Mouse (Mus musculus) bone marrow macrophage, adult 2 months (primary cell): ENCODE results near the gene Eml6. TPM values are rescaled to one million over a fixed set of nuclear protein-coding genes. Genes with fewer than 3 reads are reported as not detected.

ENCODE experiments used
- H3K27ac ChIP-seq: 2 replicates; pipeline ENCODE4 v1.5.1; 2012; ENCODE audit warnings: low read depth, low read length; ENCODE audit not compliant: insufficient read depth
- H3K4me1 ChIP-seq: 2 replicates; pipeline ENCODE4 v1.6.1; 2012; ENCODE audit warnings: low read length; ENCODE audit not compliant: control insufficient read depth, insufficient read depth
- H3K4me3 ChIP-seq: 2 replicates; pipeline ENCODE4 v1.5.1; 2012; ENCODE audit warnings: mild to moderate bottlenecking, low read length, moderate library complexity; ENCODE audit not compliant: insufficient read depth
- CTCF ChIP-seq: IDR thresholded peaks from 2 replicates; pipeline ENCODE4 v1.5.1; 2012; ENCODE audit warnings: low read depth, mild to moderate bottlenecking, low read length, moderate library complexity
- POLR2A ChIP-seq: IDR thresholded peaks from 2 replicates; pipeline ENCODE4 v1.6.1; 2012; ENCODE audit warnings: mild to moderate bottlenecking, low read depth, low read length, borderline replicate concordance
- polyA plus RNA-seq: library from polyadenylated mRNA; stranded (reverse); fragments of >200 nt; gene quantifications from 2 replicates; pipeline ENCODE4 v1.2.4, GENCODE M21; 2012; ENCODE audit not compliant: missing spikeins, insufficient read depth, insufficient read length

The Eml6 gene
- polyA plus RNA-seq, 1 experiment, result 2.5 TPM

DNA sequence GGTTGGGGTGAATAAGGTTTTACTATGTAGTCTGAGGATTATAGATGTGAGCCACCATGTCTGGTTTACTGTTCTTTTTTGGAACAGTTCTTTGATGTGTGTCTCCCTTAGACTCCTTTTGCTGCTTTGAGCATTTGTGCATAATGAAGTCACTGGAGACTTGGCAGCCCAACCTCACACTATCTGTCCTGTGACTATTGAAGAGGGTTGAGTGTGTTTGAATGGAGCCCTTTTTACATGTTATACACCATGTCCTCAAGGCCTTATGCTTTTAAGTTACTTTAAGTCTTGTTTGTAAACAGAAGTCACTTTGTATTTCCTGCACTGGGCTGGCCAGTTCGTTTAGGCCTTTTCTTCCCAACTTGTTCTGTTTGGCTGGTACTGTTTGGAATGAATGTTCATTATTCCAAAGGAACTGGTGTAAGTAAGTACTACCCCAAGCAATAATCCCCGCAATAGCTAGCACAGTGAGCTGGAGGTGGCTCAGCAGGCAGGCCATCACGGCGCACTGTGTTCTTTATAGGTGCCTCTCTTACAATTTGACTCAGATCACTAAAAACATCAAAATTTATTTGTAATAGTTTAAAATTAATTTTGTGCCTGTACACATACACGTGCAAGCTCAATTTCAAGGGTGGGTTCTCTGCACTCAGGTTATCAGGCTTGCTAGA is 280.9 kb downstream of the Eml6 start:
- Histone ChIP-seq H3K4me1 (peaks cover 4% of the 10 kb centered on the region; the same call in 1 of the 2 replicates), H3K4me3 (no peak overlapping the region), H3K27ac (no peak overlapping the region)
- TF ChIP-seq CTCF (no peak), POLR2A (no peak)

DNA sequence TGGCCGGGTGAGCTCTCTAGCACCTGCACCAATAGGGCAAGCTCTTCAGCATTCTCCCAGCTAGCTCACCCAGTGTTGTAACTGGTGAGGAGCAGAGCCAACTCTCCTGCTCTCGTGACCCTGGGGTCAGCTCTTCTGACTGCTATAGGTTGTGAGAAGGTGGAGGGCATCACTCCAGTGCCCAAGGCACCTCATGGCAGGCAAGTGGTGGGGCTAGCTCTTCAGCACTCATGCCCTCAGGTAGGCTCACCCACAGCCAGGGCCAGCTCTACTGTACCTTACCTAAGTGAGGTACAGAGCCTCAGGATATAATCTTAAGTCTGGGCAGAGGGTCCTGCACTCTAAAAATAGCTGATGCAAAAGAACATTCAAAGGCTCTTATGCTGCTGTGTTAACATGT is 286.1 kb downstream of the Eml6 start:
- Histone ChIP-seq H3K27ac (no peak overlapping the region), H3K4me3 (no peak overlapping the region), H3K4me1 (peaks cover 12% of the 10 kb centered on the region)
- TF ChIP-seq CTCF (no peak), POLR2A (no peak)

- Histone ChIP-seq H3K4me1 (peaks cover 21% of the 10 kb centered on the region), H3K4me3 (no peak overlapping the region), H3K27ac (peak overlapping the region; percentile 66)
- no peak for TF ChIP-seq POLR2A
- no peak for TF ChIP-seq CTCF
Measured at GRCm38 (mm10) chr11:29727901-29728300, 297.9 kb downstream of the Eml6 start.

DNA sequence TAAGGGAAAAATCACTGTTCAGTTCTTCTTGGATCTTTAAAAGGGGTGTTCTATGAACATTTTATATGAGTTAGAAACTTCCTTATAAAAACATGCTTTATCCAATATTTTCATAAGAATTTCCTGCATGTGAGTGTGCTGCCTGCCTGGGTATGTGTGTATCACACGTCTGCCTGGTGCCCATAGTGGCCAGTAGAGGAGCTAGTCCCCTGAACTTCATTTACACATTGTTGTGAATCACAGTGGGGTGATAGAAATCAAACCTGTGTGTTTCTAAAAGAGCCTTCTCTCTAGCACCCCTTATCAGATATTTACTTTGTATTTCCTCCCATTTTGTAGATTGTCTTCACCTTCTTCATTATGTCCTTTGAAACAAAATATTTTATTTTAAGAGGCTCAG is 300.2 kb downstream of the Eml6 start:
- peak overlapping the region; percentile 65 for H3K27ac ChIP-seq
- peaks cover 22% of the 10 kb centered on the region for H3K4me1 ChIP-seq
- no peak overlapping the region for H3K4me3 ChIP-seq
- TF ChIP-seq CTCF (no peak), POLR2A (no peak)

- no peak for TF ChIP-seq POLR2A
- no peak for TF ChIP-seq CTCF
- H3K4me1 ChIP-seq, result peaks cover 22% of the 10 kb centered on the region
- peak overlapping the region; percentile 78 for H3K27ac ChIP-seq
- H3K4me3 ChIP-seq, result no peak overlapping the region
Measured at GRCm38 (mm10) chr11:29725167-29725566, 300.7 kb downstream of the Eml6 start.

DNA sequence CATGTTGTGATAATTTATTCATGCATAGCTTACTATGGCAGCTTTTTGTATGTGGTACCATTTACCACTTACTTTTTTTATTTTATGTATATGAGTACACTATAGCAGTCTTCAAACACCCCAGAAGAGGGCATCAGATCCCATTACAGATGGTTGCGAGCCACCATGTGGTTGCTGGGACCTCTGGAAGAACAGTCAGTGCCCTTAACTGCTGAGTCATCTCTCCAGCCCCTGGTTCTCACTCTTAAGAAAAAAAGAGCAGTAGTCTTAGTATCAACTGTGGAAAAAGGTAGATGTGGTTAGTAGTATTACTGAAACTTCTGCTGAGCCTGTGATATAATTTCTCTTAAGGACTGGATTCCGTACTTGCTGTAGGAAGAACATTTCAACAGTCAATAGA is 301.6 kb downstream of the Eml6 start:
- Histone ChIP-seq H3K4me1 (peaks cover 22% of the 10 kb centered on the region), H3K4me3 (no peak overlapping the region), H3K27ac (no peak overlapping the region)
- TF ChIP-seq CTCF (no peak), POLR2A (no peak)

DNA sequence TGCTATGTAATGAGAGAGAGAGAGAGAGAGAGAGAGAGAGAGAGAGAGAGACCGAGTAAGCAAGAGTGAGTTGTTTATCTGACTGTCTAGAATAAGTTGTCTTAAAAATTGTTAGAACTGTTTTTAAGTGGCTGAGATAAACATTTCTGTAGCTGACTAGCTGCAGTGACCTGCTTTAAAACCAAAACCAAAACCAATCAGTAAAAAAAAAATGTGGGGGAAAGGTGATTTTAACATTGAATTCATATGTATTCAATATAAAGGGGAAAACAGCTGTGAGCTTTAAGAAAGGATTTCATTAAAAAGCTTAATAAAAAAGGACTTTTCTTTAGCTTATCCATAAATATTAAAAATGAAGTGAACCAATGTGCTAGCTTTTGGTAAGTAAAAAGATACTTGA is 306.2 kb downstream of the Eml6 start:
- no peak overlapping the region for H3K27ac ChIP-seq
- peaks cover 21% of the 10 kb centered on the region for H3K4me1 ChIP-seq
- no peak for TF ChIP-seq POLR2A
- TF ChIP-seq CTCF, result no peak
- H3K4me3 ChIP-seq, result no peak overlapping the region

DNA sequence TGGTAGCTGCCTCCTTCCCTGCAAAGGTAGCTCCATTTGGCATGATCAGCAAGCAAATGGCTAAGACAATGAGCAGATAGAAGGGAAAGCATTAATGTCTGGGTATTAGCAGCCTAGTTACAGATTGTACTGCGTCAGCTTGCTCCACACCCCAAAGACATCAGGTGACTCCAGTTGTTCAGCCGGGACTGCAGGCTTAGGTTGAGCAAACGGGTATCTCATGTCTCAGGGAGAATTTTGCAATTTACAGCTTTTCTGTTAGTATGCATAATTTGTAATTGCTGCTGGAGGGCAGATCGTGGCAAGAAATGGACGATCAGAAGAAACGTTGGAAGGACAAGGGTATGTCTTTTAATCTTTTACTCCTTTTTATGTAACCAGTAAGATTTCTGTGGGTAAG is 307.3 kb downstream of the Eml6 start:
- Histone ChIP-seq H3K27ac (peak overlapping the region; percentile 78), H3K4me3 (no peak overlapping the region), H3K4me1 (peaks cover 21% of the 10 kb centered on the region)
- TF ChIP-seq POLR2A (no peak), CTCF (no peak)

- no peak for TF ChIP-seq CTCF
- no peak overlapping the region for H3K27ac ChIP-seq
- H3K4me3 ChIP-seq, result no peak overlapping the region
- peaks cover 10% of the 10 kb centered on the region for H3K4me1 ChIP-seq
Measured at GRCm38 (mm10) chr11:29715499-29715898, 310.3 kb downstream of the Eml6 start.

DNA sequence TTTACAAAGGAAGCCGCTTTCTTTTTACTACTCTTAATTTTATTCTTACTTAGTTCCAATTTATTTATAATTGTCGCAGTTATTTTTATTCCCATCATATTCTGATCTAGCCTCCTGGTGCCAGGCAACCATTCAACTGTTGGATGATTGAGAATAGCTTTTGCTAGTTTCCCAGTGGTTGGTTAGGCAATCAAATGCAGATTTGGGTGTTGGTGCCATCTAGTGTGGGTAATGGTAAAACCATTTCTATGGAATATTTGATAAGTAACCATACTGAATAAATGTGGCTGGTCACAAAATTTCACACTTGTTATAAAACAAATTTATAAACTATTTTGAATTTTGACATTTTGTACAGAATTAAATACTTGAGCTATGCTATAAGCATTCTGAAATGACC is 311.0 kb downstream of the Eml6 start:
- H3K4me1 ChIP-seq, result peaks cover 10% of the 10 kb centered on the region
- TF ChIP-seq POLR2A, result no peak
- H3K4me3 ChIP-seq, result no peak overlapping the region
- no peak overlapping the region for H3K27ac ChIP-seq

DNA sequence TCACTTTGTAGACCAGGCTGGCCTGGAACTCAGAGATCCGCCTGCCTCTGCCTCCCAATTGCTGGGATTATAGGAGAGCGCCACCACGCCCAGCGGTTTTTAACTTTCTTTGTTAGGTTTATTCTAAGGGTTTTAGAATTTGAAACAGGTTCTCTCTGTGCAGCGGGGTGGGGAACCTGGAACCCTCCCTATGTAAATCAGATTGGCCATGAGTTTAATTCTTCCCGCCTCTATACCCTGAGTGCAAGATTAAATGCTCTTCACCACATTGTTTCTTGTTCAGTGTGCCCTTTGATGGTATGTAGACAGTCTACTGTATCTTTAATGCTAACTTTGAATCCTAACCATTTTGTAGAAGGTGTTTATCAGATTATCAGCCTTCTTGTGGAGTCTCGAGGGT is 311.7 kb downstream of the Eml6 start:
- Histone ChIP-seq H3K27ac (no peak overlapping the region), H3K4me3 (no peak overlapping the region), H3K4me1 (peaks cover 10% of the 10 kb centered on the region)
- TF ChIP-seq CTCF (no peak), POLR2A (no peak)
